Mouse (Mus musculus) regulatory T cell (primary cell): ENCODE data around the gene Faf1.

Experiments used
- in situ Hi-C: fragments of 300-600 bp; cut with MboI, MseI; formaldehyde crosslinking; loops from one replicate; pipeline ENCODE4 v1.15.1; 2025; ENCODE audit warnings: high pct_unique_total_duplicates

Faf1 gene

GRCm38 (mm10) chr4:109978068-109978857 is 301.9 kb downstream of the Faf1 start:
- in situ Hi-C loops, result no loop called here

DNA sequence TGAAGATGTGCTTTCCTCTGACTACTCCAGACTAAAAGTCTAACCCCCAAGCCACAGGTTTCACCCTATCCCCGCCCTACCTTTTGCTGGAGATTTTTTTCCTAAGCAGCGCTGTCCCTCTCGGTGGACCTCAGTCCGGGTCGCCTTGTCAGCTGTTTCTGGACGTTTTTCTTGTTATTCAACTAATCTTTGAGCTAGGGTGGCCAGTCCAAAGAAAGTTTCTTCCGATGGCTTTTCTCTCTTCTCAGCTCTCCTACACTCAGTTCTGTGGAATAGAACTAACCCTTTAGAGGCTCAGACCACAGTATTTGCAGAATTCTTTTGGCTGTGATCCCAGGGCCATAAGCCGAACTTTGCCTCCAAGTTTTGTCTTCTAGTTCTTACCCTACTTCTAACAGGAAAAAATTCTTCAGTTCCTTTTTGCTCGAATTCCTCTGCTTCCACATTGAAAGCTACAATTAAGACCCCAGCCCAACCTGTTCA is 302.5 kb downstream of the Faf1 start:
- in situ Hi-C loops, result no loop called here

- in situ Hi-C loops, result no loop called here
These were observed 303.3 kb downstream of the Faf1 start for GRCm38 (mm10) chr4:109979461-109980320.

- in situ Hi-C loops, result no loop called here
These were observed 304.1 kb downstream of the Faf1 start for GRCm38 (mm10) chr4:109980321-109981082.

DNA sequence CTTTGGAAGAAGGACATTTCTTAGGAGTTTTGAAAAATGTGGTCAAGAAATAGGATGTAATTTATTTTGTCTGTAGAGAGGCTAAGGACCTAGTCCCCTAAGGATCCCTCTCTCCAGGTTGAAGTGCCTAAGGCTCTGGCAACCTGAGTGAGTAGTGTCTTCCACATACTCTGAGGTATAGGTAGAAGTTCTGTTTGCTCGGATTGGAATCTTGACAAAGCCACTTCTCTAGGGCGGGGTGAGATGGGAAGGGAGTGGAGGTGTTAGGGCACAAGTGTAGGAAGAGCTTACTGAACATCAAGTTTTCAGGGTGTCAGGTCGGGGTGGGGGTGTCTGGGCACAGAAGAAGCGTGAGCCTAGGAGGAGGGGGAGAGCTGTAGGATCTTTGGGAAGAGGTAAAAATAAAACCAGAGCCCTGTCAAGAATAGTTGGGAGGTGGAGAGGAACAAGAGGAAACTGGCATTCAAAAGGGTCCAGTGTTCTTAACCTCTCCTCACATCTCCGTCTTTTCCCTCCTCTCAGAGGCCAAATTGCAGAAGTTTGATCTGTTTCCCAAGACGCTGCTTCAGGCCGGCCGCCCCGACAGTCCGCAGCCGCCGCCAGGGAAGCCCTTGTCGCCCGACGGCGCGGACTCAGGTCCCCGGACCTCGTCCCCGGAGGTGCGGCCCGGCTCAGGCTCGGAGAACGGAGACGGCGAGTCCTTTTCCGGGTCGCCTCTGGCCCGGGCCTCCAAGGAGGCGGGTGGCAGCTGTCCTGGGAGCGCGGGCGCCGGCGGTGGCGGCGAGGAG is 304.9 kb downstream of the Faf1 start:
- in situ Hi-C loops, result no loop called here

DNA sequence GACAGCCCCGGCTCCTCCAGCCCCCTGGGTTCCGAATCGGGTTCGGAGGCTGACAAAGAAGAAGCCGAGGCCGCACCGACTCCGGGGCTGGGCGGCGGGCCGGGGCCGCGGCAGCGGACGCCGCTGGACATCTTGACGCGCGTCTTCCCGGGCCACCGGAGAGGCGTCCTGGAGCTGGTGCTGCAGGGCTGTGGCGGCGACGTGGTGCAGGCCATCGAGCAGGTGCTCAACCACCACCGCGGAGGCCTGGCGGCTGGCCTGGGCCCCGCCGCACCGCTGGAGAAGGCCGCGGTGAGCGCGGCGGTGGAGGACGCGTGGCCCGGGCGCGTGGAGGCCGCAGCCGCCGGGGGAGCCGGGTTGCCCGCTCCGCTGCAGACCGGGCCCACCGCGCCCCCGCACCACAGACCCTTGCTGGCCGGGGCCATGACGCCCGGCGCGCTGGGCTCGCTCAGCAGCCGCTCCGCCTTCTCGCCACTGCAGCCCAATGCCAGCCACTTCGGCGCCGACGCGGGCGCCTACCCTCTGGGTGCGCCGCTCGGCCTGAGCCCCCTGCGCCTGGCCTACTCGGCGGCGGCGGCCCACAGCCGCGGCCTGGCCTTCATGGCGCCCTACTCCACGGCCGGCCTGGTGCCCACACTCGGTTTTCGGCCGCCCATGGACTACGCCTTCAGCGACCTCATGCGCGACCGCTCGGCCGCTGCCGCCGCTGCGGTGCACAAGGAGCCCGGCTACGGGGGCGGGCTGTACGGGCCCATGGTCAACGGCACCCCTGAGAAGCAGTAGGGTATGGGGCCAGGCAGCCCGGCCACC is 305.7 kb downstream of the Faf1 start:
- in situ Hi-C loops, result no loop called here

- in situ Hi-C loops, result no loop called here
These were observed 306.4 kb downstream of the Faf1 start for GRCm38 (mm10) chr4:109982681-109983265.

DNA sequence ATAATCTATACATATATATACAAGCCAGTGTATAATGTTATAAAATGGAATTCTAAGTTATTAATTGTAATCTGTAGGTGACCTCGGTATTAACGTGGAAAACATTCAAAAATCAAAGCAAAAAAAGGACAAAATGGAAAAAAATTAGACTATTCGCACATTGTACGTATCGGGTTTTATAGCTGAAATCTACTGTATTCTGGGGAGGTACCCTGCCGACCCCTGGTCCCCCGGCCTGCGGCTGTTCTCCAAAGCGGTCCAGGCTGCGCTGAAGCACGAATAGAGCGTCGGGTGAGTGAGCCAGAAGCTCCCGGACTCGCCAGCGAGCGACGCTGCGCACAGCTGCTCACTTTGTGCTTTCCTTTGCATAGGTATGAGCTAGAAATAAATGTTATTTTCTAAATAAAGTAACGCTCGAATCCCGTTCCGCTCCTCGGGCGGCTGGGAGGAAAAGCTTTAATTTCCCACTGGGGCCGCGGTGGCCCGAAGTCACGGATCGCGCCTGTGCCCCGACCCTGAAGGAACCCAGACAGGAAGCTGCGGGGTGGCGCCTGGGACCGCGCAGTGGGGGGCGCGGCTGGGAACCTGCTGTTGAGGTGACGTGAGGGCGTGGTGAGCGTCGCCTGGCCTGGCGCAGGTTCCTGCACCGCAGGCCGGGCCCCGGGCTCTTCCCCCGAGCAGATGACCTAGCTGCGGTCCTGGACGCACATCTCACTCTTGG is 307.1 kb downstream of the Faf1 start:
- in situ Hi-C loops, result no loop called here

GRCm38 (mm10) chr4:109984011-109984411 is 307.6 kb downstream of the Faf1 start:
- in situ Hi-C loops, result no loop called here

DNA sequence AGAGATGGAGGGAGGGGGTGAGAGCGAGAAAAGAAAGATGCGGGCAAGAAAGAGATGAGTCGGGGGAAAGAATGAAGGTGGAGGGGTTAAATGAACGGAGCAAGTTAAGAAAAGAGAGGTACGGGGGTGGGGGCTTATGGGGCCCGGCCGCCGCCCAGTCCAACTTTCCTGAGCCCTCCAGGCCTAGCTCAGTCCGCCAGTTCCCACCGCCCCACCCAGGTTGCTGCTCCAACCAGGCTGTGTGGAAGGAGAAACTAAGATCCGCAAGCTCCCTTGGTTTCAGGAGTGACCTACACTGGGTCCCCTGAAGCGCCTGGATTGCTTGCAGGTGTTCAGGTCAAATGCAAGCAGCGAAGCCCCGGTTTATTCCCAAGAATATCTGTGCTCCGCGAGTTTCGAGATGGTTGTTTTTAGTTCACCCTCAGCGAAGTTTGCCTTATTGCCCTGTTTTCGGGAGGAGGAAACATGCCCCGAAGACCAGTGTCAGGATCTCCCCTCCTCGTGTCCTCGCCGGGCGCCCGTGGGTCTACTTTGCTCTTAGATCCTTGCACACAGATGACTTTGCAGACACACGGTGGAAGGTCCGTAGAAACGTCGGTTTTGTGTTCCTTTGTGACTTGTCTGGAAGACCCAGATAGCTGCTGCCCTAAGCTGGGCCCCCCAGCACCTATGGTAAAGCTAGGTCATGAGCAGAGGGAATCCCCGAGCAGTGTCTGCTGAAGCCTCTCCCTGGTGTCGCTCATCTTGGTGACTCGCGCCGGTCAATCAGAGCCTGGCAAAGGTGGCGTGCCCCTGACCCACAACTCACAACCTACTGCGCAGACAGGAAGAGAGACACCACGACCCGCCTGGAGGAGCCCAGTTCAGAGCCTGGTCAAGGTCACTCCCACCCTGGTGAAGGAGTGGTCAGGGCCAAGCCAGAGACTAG is 308.4 kb downstream of the Faf1 start:
- in situ Hi-C loops, result no loop called here

DNA sequence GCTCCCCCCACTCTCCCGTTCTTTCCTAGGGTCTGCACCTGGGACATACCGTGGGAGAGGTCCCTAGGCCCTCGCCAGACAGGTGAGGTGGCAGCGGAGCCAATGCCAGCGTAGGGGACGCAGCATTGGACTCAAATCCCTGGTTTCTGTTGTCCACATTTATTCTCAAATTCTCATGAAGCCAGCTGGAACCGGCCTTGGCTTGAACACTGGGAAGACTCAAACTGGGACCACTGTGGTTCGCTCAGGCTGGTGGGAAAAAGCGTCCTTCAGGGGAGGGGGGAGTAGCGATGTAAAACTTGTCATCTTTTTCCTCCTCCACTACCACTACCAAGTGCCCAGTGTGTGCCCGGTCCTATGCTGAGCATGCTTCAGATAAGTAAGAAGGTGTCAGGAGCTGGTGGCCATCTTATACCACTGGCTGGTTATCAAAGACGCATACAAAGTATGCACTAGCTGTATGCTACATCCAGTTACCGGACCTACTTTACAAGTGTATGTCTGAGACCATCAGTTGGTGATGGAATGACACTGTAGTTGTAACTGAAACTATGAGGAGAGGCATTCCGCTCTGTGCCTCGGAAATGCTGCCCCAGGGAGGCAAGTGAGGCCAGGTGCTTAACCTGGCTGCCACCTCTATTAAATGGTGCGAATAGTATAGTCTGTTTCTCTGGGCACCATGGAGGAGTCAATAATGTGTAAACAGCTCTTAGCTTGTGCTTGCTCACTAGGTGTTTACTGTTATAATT is 309.2 kb downstream of the Faf1 start:
- in situ Hi-C loops, result no loop called here

GRCm38 (mm10) chr4:109986301-109986700 is 309.9 kb downstream of the Faf1 start:
- in situ Hi-C loops, result no loop called here

GRCm38 (mm10) chr4:109986748-109987355 is 310.5 kb downstream of the Faf1 start:
- in situ Hi-C loops, result no loop called here

GRCm38 (mm10) chr4:109987560-109988362 is 311.4 kb downstream of the Faf1 start:
- in situ Hi-C loops, result no loop called here

DNA sequence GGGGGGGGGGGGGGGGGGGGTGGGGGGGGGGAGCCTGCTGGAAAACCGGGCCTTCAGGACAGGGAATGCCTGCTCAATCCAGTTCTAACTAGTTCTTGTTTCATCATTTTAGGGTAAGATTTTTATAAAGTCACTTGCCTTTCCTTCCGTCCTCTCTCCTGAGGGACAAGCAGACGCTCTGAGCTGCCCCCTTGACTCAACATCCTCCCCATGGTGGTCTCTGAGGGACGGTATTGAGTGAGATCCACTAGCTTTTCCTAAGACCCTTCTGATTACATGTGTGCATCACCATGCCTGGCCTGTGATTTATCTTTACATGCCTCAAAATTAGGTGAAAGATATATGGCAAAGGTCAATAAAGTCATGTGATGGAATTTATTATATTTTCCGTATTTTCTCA is 312.0 kb downstream of the Faf1 start:
- in situ Hi-C loops, result no loop called here

- in situ Hi-C loops, result no loop called here
These were observed 312.8 kb downstream of the Faf1 start for GRCm38 (mm10) chr4:109989213-109989612.
